Mouse (Mus musculus) A20 (cell line): ENCODE data around the gene Nrl.

Experiments used
- DNase-seq: peaks from one replicate; pipeline ENCODE4 v3.0.0-alpha.2; 2011; ENCODE audit warnings: low read depth, low spot score

Gene Nrl

GRCm38 (mm10) chr14:55486836-55487235 lies 37.9 kb downstream of the Nrl start:
- no peak for DNase-seq

- DNase-seq: no peak
Observed at GRCm38 (mm10) chr14:55484430-55485085, 40.2 kb downstream of the Nrl start.

GRCm38 (mm10) chr14:55479629-55480028 lies 45.2 kb downstream of the Nrl start:
- no peak for DNase-seq

- DNase-seq: peak; percentile 91
Observed at GRCm38 (mm10) chr14:55478651-55479599, 45.9 kb downstream of the Nrl start, which contains the start of gene Dhrs4. TSS of gene Dhrs4 (plus strand) at chr14:55478758.

- DNase-seq: no peak
Observed at GRCm38 (mm10) chr14:55477829-55478228, 47.0 kb downstream of the Nrl start.

- DNase-seq: no peak
Observed at GRCm38 (mm10) chr14:55477421-55477820, 47.4 kb downstream of the Nrl start.

GRCm38 (mm10) chr14:55475654-55476053 lies 49.1 kb downstream of the Nrl start:
- DNase-seq: no peak

- DNase-seq: no peak
Observed at GRCm38 (mm10) chr14:55470806-55471205, 54.0 kb downstream of the Nrl start.

GRCm38 (mm10) chr14:55469821-55470220 lies 55.0 kb downstream of the Nrl start:
- no peak for DNase-seq

GRCm38 (mm10) chr14:55469041-55469440 lies 55.7 kb downstream of the Nrl start:
- DNase-seq: no peak
